Mouse (Mus musculus) heart, adult 2 months (tissue): ENCODE data around the gene Krt33a. TPM values are rescaled to one million over a fixed set of nuclear protein-coding genes. Genes with fewer than 3 reads are reported as not detected.

Experiments used
- DNase-seq, 2 experiments: peaks; one replicate each; pipeline ENCODE4 v3.0.0; 2021
- H3K27ac ChIP-seq: fragments of 200-600 bp; 2 replicates; pipeline ENCODE4 v1.8.1; 2022
- H3K27me3 ChIP-seq: fragments of 200-500 bp; 2 replicates; pipeline ENCODE4 v1.6.1; 2012; ENCODE audit warnings: mild to moderate bottlenecking, low read length, inconsistent platforms, mixed read lengths; ENCODE audit not compliant: control insufficient read depth, insufficient read depth
- H3K36me3 ChIP-seq: fragments of 200-500 bp; 2 replicates; pipeline ENCODE4 v1.6.1; 2012; ENCODE audit warnings: low read length, inconsistent platforms; ENCODE audit not compliant: control insufficient read depth, insufficient read depth
- H3K4me1 ChIP-seq: fragments of 200-500 bp; 2 replicates; pipeline ENCODE4 v1.6.1; 2011; ENCODE audit warnings: low read length; ENCODE audit not compliant: control insufficient read depth, insufficient read depth
- H3K4me3 ChIP-seq: fragments of 200-600 bp; 2 replicates; pipeline ENCODE4 v1.8.1; 2022
- H3K79me2 ChIP-seq: fragments of 200-500 bp; replicated peaks from 2 replicates; pipeline ENCODE4 v1.6.1; 2012; ENCODE audit warnings: mild to moderate bottlenecking, inconsistent platforms, low read length, moderate library complexity, mixed read lengths; ENCODE audit not compliant: control insufficient read depth, insufficient read depth
- H3K9ac ChIP-seq: fragments of 200-500 bp; 2 replicates; pipeline ENCODE4 v1.6.1; 2012; ENCODE audit warnings: low read depth, mild to moderate bottlenecking, control low read depth, inconsistent platforms, low read length, mixed read lengths
- CTCF ChIP-seq: fragments of 200-600 bp; IDR thresholded peaks from 2 replicates; pipeline ENCODE4 v1.8.1; 2022; ENCODE audit warnings: antibody characterized with exemption, mild to moderate bottlenecking, moderate library complexity
- EP300 ChIP-seq: fragments of 200-500 bp; IDR thresholded peaks from 2 replicates; pipeline ENCODE4 v1.6.1; 2011; ENCODE audit warnings: low read depth, low read length, control low read depth; ENCODE audit not compliant: insufficient read depth
- POLR2A ChIP-seq: fragments of 200-500 bp; IDR thresholded peaks from 2 replicates; pipeline ENCODE4 v1.6.1; 2011; ENCODE audit warnings: mild to moderate bottlenecking, low read depth, low read length, control low read depth; ENCODE audit not compliant: insufficient read depth
- WGBS: fragments of 180-500 bp; shearing (Covaris S2); methylation state at CpG from one replicate; pipeline ENCODE4 v1.1.7; 2018; 5-methylcytosine and 5-hydroxymethylcytosine counted together
- intact Hi-C: fragments of 180-260 bp; cut with DNase I; formaldehyde crosslinking; loops from one replicate; pipeline ENCODE4 v1.15.1; 2025
- polyA plus RNA-seq: library from polyadenylated mRNA; depleted of rRNA; stranded (reverse); fragments of >200 nt; gene quantifications from 2 replicates; pipeline ENCODE4 v1.2.3, GENCODE M21; 2012
- total RNA-seq, 2 experiments: library from RNA; stranded (reverse); gene quantifications; 2 replicates each; pipeline ENCODE4 v1.2.3; 2021

Gene Krt33a
- total and polyA plus RNA-seq, 3 experiments: not detected

- H3K27ac ChIP-seq: no peak within 1 kb of the TSS
- no peak within 1 kb of the TSS for H3K4me3 ChIP-seq
- no peaks in the 10 kb centered on the region for H3K36me3 ChIP-seq
- H3K79me2 ChIP-seq: no peaks in the 10 kb centered on the region
- TF ChIP-seq POLR2A (no peak), EP300 (no peak), CTCF (no peak)
- H3K4me1 ChIP-seq: no peaks in the 10 kb centered on the region
- no peak within 1 kb of the TSS for H3K9ac ChIP-seq
- WGBS: 75% methylated on average over 6 of the region's 6 CpGs
- no peak for DNase-seq
- intact Hi-C loops: no loop called here
- no peaks in the 10 kb centered on the region for H3K27me3 ChIP-seq
Observed at GRCm38 (mm10) chr11:100041454-100041853, 25.4 kb upstream of the Krt33a start, which contains the start of gene Krt34. Krt34 (minus strand) TSS chr11:100041554.

DNA sequence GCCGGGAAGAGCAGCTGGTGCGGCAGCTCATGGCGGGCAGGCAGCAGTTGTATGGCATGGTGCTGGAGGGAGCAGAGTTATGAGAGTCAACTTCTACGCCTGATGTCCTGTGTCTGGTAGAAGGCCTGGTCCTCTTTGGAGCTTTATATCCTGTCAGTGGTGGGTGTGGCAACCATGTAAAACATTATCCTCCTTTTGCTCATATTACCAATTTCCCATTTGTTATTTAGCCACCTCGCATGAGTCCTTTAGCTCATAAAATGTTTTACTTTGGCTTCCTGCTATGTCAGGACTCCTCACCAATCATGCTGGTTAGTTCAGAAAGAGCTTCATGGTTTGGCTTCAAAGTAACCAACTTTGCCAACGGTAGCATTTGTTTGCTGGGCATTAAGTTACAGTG is 13.8 kb upstream of the Krt33a start, which contains the start of gene Krt33b:
Krt33b (minus strand) TSS at position 101 of the 400 bp plus-strand sequence.
- H3K79me2 ChIP-seq: no peaks in the 10 kb centered on the region
- no peaks in the 10 kb centered on the region for H3K4me1 ChIP-seq
- no peaks in the 10 kb centered on the region; the same call in 1 of the 2 replicates for H3K27me3 ChIP-seq
- DNase-seq: no peak
- H3K36me3 ChIP-seq: no peaks in the 10 kb centered on the region
- H3K9ac ChIP-seq: no peak within 1 kb of the TSS
- H3K4me3 ChIP-seq: no peak within 1 kb of the TSS
- 76% methylated on average over 6 of the region's 6 CpGs for WGBS
- TF ChIP-seq CTCF: no peak
- no peak for TF ChIP-seq POLR2A
- no peak for TF ChIP-seq EP300
- H3K27ac ChIP-seq: no peak within 1 kb of the TSS
- intact Hi-C loops: no loop called here

GRCm38 (mm10) chr11:100021438-100021837 is 5.4 kb upstream of the Krt33a start:
- intact Hi-C loops: no loop called here
- H3K27me3 ChIP-seq: no peaks in the 10 kb centered on the region

DNA sequence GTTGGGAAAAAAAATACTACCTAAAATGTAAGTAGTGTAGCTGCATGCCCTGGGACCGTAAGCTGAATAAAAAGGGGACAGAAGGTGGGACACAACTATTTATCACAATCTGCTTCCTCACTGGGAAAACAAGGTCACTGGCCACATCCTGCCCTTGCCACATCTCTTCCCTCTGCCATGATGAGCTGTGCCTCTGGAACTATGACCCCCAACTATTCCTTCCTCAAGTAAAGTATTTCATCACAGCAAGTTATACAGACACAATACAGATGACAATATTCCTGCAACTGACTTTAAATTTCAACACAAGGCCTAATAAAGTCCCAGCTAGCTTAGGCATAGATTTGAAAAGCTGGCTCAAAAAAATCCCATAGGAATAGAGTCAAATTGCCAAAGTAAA is 3.5 kb upstream of the Krt33a start:
- H3K79me2 ChIP-seq: no peaks in the 10 kb centered on the region
- no peaks in the 10 kb centered on the region for H3K4me1 ChIP-seq
- H3K4me3 ChIP-seq: no peak overlapping the region
- WGBS: 50% methylated on average over 1 of the region's 1 CpGs
- intact Hi-C loops: no loop called here
- no peak overlapping the region for H3K27ac ChIP-seq
- H3K27me3 ChIP-seq: no peaks in the 10 kb centered on the region
- no peak for TF ChIP-seq CTCF
- no peak for TF ChIP-seq EP300
- TF ChIP-seq POLR2A: no peak
- DNase-seq: no peak
- H3K9ac ChIP-seq: no peak overlapping the region
- no peaks in the 10 kb centered on the region for H3K36me3 ChIP-seq

More at GRCm38 (mm10) chr11:100021438-100021837, 5.4 kb upstream of the Krt33a start:
- Histone ChIP-seq H3K27ac (no peak overlapping the region), H3K9ac (no peak overlapping the region), H3K79me2 (no peaks in the 10 kb centered on the region), H3K4me1 (no peaks in the 10 kb centered on the region), H3K36me3 (no peaks in the 10 kb centered on the region), H3K4me3 (no peak overlapping the region)
- TF ChIP-seq POLR2A (no peak), EP300 (no peak), CTCF (no peak)
- DNase-seq: no peak
- 50% methylated on average over 5 of the region's 5 CpGs for WGBS

DNA sequence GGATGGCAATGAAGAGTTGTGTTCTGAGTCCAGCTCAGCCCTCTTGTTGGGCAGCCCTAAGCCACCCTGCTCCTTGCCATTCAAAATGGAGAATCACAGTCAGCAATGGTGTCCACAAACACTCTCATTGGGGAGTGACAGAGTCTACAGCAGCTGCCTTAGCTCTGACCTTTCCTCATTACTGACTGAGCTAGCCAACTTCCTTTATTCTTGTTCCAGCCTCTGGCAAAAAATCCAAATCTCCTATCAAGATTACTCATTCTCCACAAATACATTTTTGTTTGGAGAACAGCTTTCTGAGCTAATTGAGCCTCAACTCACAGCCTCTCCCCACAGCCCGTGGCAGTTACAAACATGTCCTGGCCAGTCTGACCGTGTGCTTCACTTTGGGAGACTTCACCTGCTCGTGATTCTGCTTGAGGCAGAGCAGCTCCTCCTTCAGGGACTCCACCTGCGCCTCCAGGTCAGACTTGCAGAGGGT is 2.3 kb downstream of the Krt33a start:
- no peak overlapping the region for H3K27ac ChIP-seq
- H3K27me3 ChIP-seq: no peaks in the 10 kb centered on the region
- no peak for DNase-seq
- H3K36me3 ChIP-seq: no peaks in the 10 kb centered on the region
- no peak overlapping the region for H3K4me3 ChIP-seq
- no peak overlapping the region for H3K9ac ChIP-seq
- H3K79me2 ChIP-seq: no peaks in the 10 kb centered on the region
- H3K4me1 ChIP-seq: no peaks in the 10 kb centered on the region
- intact Hi-C loops: no loop called here
- no peak for TF ChIP-seq EP300
- no peak for TF ChIP-seq CTCF
- TF ChIP-seq POLR2A: no peak
- whole genome bisulfite sequencing: 63% methylated on average over 4 of the region's 4 CpGs

- DNase-seq: no peak
- H3K27ac ChIP-seq: no peak overlapping the region
- H3K36me3 ChIP-seq: no peaks in the 10 kb centered on the region
- no peaks in the 10 kb centered on the region for H3K27me3 ChIP-seq
- no peak overlapping the region for H3K4me3 ChIP-seq
- intact Hi-C loops: no loop called here
- 89% methylated on average over 5 of the region's 5 CpGs for WGBS
- no peaks in the 10 kb centered on the region for H3K79me2 ChIP-seq
- no peak overlapping the region for H3K9ac ChIP-seq
- H3K4me1 ChIP-seq: no peaks in the 10 kb centered on the region
- TF ChIP-seq POLR2A (no peak), CTCF (no peak), EP300 (no peak)
Observed at GRCm38 (mm10) chr11:100010682-100011081, 5.3 kb downstream of the Krt33a start.
